Mouse (Mus musculus) embryo, embryonic 10 days (tissue): ENCODE data around the gene Lum.

ENCODE experiments used
- DNase-seq: peaks from one replicate; pipeline ENCODE4 v3.0.0-alpha.2; 2015; ENCODE audit warnings: low spot score

The Lum gene

DNA sequence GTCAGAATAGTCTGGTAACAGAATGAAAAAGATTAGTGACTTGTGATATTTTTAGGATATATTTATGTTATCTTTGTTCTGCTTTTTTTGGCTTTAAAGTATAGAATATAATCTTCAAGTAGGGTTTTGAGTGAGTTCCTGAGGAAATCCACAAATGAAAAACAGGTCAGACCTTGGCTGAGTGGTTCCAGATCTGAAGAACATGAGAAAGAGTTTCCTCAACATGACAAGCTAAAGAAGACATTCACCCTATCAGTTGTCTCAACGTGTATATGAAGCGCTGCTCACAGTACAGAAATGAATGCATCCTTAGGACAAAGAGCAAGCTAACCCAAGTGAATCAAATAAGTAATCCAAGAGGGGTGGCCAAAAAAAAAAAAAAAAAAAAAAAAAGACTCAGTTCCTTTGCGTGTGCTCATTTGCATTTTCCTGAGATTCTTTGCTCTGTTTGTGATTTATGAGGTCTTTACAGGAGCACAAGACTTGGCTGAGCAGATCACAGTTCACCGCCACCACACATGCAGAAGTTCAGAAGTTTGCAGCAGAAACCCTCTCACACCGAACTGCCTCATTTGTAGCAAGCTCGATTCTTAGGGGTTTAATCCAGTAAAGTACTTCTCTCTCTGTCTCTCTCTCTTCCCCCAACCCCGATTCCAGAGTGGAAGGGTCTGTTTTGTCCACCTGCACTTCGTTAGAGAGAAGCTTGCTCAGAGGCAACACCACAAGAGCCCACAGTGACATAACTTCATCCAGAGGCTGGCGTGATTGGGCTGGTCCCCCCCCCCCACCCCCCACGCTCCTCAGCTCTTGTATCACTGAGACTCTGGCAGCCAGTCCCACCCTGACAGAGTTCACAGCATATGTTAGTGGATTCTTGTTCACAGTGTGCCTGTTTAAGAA is at the start of gene Lum:
Gene Lum, plus strand, starts transcription at position 172 of the 900 bp plus-strand sequence.
- DNase-seq: peak; percentile 40

DNA sequence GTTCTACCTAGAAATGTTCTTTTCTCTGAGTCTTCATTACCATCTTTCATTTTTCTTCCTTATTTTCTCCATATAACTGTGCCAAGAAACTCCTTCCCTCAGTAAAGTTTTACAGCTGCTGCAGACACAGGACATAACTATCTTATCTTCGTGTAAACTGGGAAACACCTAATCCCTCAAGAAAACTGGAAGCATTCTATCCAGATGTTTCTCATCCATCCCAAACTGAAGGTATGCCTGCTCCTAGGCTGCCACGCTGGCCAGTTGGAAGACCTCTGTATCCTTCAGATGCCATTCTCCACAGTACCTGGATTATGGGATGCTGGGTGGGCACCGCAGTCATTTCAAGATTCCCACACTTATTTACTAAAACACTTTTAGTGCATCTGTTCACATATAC is 41.6 kb upstream of the Lum start:
- DNase-seq: no peak

DNA sequence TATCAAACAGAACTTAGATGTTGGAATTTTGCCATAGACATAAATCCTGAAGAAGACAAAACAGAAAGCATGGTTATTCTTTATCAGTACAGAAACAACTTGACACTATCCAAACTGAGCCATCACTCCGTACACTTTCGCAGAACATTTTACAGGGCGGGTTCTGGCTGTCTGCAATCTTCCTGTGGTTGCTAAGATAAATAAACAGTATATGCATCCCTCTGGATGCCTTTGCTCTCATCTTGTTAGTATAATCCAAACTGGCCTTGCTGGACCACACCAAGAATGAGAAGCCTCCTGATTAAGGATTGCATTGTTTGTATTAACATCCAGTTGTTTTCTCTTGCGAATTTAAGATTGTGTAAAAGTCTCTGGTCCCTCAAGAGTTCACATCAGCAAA is 29.2 kb upstream of the Lum start:
- no peak for DNase-seq

DNA sequence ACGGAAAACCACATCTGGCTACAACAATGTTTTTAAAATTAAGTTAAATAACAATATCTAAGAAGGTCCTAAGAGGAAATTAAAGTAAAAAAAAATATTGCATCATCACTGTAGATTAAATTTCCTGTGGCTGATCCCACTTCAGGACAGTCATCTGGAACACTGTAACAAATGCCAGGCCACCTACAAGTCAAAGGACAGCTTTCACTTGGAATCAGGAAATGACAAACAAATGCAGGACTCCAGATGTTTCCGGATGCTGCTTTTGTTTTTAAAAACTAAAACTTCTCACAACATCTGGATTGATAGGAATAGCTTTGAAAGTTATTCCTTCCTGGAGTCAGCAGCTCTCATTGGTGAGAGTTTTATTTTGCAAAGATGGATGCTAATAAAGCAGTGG is 28.0 kb upstream of the Lum start:
- peak; percentile 27 for DNase-seq

DNA sequence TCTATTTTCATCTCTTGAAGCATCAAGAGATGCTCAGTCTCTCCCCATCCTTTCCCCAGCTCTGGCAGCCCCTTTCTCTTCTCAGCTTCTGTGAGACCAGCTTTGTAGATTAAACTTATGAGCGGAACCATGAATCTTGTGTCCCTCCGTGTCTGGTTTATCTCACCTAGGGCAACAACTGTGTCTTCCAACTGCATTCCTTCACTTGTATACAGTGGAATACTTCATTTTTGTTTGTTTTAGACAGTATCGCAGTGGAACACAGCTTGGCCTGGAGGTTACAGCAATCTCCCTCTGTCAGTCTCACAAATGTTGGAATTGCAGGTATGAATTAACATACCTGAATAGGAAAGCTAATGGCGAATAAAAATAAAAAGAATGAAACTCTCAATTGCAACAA is 26.7 kb upstream of the Lum start:
- no peak for DNase-seq

DNA sequence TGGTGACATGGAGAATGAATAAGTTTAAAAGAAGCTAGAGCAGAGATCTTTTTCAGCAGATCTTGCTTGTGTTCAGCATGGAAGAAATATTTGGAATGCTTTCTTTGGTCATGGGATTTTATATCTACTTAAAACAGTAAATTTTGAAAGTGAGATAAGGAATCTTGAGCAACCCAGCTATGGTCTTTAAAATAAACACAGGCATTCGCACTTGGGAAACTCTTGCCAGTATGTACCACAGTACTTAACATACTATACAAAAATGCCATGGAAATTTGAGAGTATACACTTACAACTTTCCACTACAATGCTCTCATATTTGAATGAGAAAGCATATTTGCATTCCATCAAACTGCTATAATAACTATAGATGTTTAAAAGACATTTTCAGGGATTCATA is 17.2 kb upstream of the Lum start:
- no peak for DNase-seq

DNA sequence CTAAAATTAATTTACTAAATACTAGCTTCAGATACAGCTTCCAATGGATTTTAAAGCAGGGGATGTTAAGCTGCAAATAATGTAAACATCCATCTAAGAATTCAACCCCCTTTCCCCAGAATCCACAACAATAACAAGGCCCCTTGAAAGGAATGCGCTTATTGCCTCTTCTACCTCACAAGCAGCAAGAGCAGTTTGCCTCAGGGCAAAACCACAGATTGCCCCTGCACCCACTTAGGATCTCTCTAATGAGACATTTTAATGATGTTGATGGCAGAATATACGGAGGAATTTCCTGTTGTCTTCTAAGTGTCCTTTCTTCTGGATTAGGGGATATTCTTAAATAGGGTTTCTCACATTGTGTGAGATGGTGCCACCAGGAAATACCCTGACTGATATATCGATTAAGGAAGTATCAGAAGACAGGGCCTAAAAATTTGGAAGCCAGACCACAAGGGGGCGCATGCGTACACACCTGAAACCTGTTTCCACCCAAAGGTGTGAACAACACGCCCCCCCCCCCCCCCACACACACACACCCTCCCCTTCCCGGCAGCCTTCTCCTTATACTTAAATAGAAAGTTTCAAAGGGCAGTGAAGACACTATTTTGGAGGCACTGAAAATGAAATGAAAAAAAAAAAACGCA is 2.7 kb downstream of the Lum start:
- peak; percentile 41 for DNase-seq

DNA sequence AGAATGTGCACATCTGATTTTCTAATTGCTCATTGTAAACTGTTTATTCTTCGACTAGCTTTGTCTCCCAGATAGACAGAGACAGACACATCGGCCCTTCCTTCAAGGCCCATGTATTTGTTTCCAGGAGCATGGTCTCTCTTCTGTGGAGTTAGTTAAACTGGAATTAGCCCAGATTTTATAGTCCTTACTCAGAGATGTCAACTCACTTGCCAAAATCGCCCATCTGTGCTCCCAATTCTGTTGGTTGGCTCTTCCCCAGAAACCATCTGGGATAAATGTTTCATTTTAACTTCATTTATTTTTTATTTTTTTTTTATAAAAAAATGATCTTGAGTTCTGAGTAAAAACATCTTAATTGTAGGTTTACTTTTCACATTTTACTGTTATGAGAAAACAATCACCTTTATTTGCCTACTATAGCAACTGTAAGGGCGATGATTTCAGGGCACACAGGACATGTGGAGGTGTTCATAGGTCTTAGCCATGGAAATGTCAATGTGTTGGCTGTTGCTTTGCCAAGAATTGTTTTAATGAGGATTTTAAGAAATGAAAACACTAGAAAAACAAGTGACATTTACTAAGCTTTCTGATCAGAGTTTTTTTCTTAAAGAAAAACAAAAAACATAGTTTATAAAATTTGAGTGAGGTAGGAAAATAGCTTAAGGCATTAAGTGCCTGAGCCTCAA is 17.8 kb downstream of the Lum start:
- DNase-seq: no peak

DNA sequence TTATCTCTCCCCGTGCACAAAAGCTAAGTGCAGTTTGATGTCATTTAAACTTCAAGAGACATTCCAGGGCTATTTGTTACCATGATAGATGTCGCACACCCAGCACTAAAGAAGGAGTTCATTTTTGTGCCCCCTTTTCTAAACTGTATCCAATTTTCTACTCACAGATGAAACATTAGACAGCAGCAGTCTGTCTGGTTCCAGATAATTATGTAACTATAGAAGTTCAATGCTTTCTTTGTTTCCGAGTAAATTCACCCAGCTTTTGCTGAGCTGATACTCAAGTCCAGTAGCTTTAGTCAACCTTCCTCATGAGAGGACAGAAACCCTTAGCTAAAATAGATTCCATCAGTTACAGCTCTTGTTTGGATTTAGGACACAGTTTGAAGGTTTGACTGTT is 19.2 kb downstream of the Lum start:
- no peak for DNase-seq

DNA sequence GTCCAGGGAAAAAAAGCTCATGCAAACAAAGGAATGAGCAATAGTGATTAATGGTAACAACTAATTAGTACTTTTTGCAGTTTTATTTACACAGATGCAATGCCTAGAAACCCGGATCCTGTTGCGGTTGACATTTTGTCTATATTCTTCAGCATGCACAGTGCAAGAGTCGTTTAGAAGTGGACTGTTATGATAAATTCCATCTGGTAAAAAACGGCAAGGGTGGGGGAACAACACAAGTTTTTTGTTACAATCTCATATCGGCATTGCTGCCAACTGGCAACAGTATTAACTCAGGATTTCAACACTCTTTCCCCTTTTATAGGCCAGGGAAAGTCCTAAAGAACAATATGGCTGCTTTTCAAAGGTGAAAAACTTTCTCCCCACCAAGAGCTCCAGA is 22.2 kb downstream of the Lum start:
- no peak for DNase-seq

DNA sequence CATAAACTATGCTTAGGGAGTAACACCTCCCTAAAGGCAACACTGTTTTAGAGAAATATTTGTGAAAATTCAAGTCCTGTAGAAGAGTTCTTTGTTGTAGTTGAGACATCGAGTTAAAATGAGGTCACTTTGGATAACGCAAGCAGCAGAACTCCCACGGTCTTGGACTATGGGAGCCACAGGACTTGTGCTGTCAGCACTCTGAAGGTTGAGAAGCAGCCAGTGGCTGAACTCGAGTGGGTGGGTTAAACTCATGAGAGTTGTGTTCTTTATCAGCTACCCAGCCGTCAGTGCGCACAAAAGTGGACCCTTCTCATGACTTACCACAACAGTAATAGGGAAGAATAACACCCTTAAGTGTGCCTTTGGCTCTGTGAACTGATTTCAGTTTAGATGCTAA is 24.6 kb downstream of the Lum start:
- DNase-seq: no peak

DNA sequence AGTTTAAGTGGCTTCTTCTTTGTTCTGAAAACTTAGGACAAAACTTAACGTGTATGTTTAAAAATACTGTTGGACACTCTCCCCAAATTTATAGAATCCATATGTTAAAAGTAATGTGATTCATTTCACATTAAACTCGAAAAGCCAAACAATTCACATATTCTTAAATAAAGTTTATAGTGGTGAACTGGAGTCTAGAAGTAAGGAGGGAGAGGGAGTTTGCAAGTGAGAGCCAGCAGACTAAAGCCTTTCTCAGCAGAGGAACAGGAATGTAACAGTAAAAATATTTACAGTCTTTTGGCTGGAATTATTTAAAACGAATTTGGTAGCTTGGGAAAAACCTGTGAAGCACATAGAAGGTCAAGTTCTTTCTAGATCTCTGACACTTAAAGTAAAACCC is 26.1 kb downstream of the Lum start:
- no peak for DNase-seq

DNA sequence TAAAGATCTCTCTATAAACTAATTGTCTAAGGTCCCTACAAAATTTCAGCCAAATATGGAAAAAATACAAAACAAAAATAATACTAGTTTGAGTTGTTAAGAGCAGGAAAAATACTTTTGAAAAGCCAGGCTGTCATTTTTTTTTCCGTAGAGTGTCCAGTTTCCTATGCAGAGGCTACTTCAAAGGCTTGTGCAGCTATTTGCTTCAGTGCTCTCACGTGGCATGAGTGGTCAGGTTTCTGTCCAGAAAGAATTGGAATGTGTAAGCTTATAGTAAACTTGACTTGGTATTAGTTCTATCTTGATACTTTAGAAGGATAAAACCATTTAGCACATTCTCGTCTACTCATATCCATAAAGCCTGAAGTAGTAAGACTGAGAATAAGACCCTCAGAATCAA is 26.8 kb downstream of the Lum start:
- DNase-seq: no peak

DNA sequence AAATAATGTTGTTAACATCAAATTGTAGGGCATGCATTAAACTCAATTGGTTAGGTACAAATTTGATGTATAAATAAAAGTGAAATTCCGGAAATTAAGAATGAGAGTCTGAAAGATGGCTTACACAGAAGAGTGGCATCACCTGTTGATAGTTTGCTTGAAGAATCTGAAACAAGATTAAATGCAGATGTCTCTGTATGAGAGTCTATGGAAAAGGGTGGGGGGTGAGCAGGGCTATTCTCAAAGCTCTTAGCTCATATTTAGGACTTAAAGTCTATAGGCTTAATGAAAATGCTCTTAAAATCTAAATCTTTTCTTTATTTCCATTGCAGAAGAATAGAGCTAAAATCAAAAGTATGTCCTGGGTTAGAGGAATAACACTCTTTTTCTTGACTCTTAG is 30.8 kb downstream of the Lum start:
- DNase-seq: no peak

DNA sequence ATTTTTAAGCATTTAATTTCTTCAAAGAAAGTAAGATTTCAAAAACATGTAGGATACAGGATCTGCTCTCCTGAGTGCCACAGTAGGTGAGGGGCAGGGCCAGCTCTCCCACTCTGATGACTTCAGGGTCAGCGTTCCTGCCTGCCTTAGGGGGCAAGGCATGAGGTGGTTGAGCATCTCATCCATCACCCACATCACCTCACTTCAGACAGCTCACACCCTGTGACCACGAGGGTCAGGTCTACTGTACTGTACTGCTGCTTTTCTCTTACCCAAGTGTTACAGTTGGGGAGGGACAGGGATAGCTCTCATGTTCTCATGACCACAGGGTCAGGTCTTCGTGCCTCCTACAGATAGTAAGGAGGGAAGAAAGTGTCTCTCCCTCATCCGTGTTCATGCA is 36.8 kb downstream of the Lum start:
- DNase-seq: no peak

DNA sequence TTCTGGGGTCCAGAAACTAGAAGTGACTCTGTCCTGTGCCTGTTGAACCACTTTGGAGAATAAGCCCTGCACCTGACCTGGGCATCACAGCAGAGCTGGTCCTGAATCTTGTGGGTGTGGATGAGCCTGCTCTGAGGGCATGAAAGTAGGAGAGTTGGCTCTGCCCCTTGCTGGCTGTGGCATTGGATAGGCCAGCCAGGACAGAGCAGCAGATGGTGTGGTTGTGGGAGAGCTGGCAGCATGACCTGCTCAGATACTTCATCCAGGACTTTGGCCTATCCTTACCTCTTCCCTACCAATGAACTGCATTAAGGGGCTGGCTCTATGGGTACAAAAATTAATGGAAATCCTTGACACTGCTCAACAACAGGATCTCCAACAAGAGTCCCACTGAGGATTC is 38.3 kb downstream of the Lum start:
- no peak for DNase-seq

DNA sequence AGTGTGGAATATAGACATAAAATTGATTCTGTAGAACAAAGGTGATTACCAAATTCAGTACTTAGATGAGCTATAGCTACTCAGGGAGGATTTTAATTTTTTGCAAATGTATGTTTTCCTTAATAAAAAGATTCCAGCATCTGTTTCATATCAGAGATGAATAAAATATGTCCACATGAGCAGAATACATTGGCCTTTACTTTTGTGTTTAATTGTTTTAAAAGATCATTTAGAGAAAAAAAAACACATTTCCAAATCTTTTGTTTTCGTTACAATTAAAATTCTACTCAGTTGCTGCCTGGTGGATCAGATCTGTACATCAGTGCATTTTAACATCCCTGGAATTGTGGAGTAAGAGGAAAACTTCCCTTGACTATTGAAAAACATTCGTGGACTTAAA is 41.7 kb downstream of the Lum start, which contains the start of gene Kera:
Gene Kera, plus strand, starts transcription at position 301 of the 400 bp plus-strand sequence.
- DNase-seq: no peak
